Mouse (Mus musculus) embryonic facial prominence, embryonic 14.5 days (tissue): ENCODE measurements around the gene Klk9. TPM values are rescaled to one million over a fixed set of nuclear protein-coding genes. Genes with fewer than 3 reads are reported as not detected.

Experiments used
- ATAC-seq: fragments of 200-750 bp; cut with Nextera tagmentation; 2 replicates; pipeline ENCODE4 v1.8.0; 2017; ENCODE audit warnings: low read depth, moderate number of reproducible peaks, moderate TSS enrichment
- DNase-seq: peaks from one replicate; pipeline ENCODE4 v3.0.0-alpha.2; 2015; ENCODE audit warnings: low spot score
- H3K27ac ChIP-seq: fragments of 300-500 bp; sonication (generic); replicated peaks from 2 replicates; pipeline ENCODE4 v1.5.1; 2014; ENCODE audit warnings: low read depth, mild to moderate bottlenecking, low read length, moderate library complexity
- H3K27me3 ChIP-seq: fragments of 300-500 bp; sonication (generic); replicated peaks from 2 replicates; pipeline ENCODE4 v1.6.1; 2014; ENCODE audit warnings: low read length; ENCODE audit not compliant: control insufficient read depth, insufficient read depth
- H3K36me3 ChIP-seq: fragments of 300-500 bp; sonication (generic); 2 replicates; pipeline ENCODE4 v1.6.1; 2014; ENCODE audit warnings: low read length, mixed read lengths; ENCODE audit not compliant: control insufficient read depth, insufficient read depth
- H3K4me1 ChIP-seq: fragments of 300-500 bp; sonication (generic); 2 replicates; pipeline ENCODE4 v1.6.1; 2014; ENCODE audit warnings: antibody characterized with exemption, low read length; ENCODE audit not compliant: control insufficient read depth, insufficient read depth
- H3K4me2 ChIP-seq: fragments of 300-500 bp; sonication (generic); 2 replicates; pipeline ENCODE4 v1.6.1; 2014; ENCODE audit warnings: low read depth, mild to moderate bottlenecking, low read length, moderate library complexity, mixed read lengths
- H3K4me3 ChIP-seq: fragments of 300-500 bp; sonication (generic); 2 replicates; pipeline ENCODE4 v1.5.1; 2014; ENCODE audit warnings: low read depth, mild to moderate bottlenecking, low read length
- H3K9ac ChIP-seq: fragments of 300-500 bp; sonication (generic); 2 replicates; pipeline ENCODE4 v1.6.1; 2014; ENCODE audit warnings: low read depth, mild to moderate bottlenecking, low read length, moderate library complexity, mixed read lengths
- H3K9me3 ChIP-seq: fragments of 300-500 bp; sonication (generic); 2 replicates; pipeline ENCODE4 v1.6.1; 2016; ENCODE audit warnings: low read length; ENCODE audit not compliant: control insufficient read depth
- WGBS: fragments of 180-500 bp; shearing (Covaris S2); extraction: QIAGEN DNeasy Blood & Tissue Kit; methylation state at CpG from one replicate; pipeline ENCODE4 v1.1.7; 2014; 5-methylcytosine and 5-hydroxymethylcytosine counted together
- polyA plus RNA-seq: library from polyadenylated mRNA; unstranded; fragments of >200 nt; fragmentation: Nextera tagmentation; extraction: Ambion mirVana; gene quantifications from 2 replicates; pipeline ENCODE4 v1.2.1, GENCODE M21; 2014

Gene Klk9
- polyA plus RNA-seq, 1 experiment from 2014 or later = 0.49 TPM

DNA sequence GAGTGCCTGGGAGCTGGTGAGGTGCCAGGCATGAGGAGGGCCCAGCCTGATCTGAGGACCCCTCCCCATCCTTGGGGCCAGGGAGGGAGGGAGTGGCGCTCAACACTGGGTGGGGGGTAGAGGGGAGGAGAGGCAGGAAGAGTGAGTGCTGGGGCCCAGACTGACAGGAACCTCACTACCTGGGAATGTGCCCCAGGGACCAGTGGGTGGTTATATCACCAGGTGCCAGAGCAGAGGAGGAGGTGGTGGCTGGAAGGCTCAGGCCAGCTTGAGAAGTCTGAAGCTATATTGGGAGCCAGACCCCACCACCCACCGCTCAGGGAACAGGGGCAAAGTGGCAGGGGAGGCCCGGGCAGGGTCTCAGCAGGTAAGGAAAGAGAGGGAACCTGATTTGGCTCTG, 50.0 kb downstream of the Klk9 start, which contains the start of gene Klk5:
Gene Klk5, plus strand, starts transcription at position 271 of the 400 bp plus-strand sequence.
- H3K27me3 ChIP-seq = no peaks in the 10 kb centered on the region
- H3K9ac ChIP-seq = no peak within 1 kb of the TSS
- no peaks in the 10 kb centered on the region for H3K4me1 ChIP-seq
- no peak within 1 kb of the TSS for H3K4me3 ChIP-seq
- no peak for DNase-seq
- no peak within 1 kb of the TSS for H3K4me2 ChIP-seq
- 44% methylated on average over 3 of the region's 3 CpGs for WGBS
- no peak within 1 kb of the TSS for H3K27ac ChIP-seq
- no peak for ATAC-seq
- no peaks in the 10 kb centered on the region for H3K36me3 ChIP-seq
- H3K9me3 ChIP-seq = no peaks in the 10 kb centered on the region; the same call in 1 of the 2 replicates

DNA sequence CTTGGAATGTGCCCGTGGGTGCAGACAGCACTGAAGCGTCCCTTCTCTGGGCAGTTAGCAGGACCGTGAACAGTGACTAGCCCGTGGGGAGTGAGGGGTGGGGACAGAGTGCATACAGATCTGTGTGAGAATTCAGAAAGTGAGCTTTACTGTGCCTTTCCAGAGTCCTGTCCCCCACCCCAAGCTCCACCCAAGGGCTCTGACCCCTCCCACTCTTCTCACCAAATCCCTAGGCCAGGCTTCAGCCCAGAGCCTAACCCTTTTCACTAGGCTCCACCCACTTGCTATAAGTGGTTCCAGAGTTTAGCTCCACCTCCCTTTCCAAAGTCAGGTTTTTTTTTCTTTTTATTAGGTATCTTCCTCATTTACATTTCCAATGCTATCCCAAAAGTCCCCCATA, 52.1 kb downstream of the Klk9 start:
- Histone ChIP-seq H3K4me1 (no peaks in the 10 kb centered on the region), H3K9ac (no peak overlapping the region), H3K4me3 (no peak overlapping the region), H3K27me3 (no peaks in the 10 kb centered on the region), H3K36me3 (no peaks in the 10 kb centered on the region), H3K27ac (no peak overlapping the region), H3K9me3 (no peaks in the 10 kb centered on the region; the same call in 1 of the 2 replicates), H3K4me2 (no peak overlapping the region)
- no peak for ATAC-seq
- WGBS = 88% methylated on average over 4 of the region's 4 CpGs
- DNase-seq = no peak

Other genes starting within 250 kb of the Klk9 start
- 2.5 and 2.8 TPM in 2 replicates for gene Cd33, start 247.5 kb upstream of the Klk9 start, polyA plus RNA-seq
- 2.7 and 3.3 TPM in 2 replicates for gene Zfp658, start 229.6 kb upstream of the Klk9 start, polyA plus RNA-seq
- gene Zfp719, start 212.3 kb upstream of the Klk9 start, polyA plus RNA-seq = 13.0 and 14.4 TPM in 2 replicates
- 0.39 and 0.47 TPM in 2 replicates for gene Zfp819, start 184.7 kb upstream of the Klk9 start, polyA plus RNA-seq
- not detected in 2 replicates for gene Ceacam18, start 157.2 kb upstream of the Klk9 start, polyA plus RNA-seq
- gene Siglece, start 131.7 kb upstream of the Klk9 start, polyA plus RNA-seq = 0.68 and 0.88 TPM in 2 replicates
- gene Ctu1, start 119.9 kb upstream of the Klk9 start, polyA plus RNA-seq = 10.5 and 12.2 TPM in 2 replicates
- gene Klk14, start 101.5 kb upstream of the Klk9 start, polyA plus RNA-seq = 0.22 TPM in 1 of 2 replicates, not detected in the other
- gene Klk13, start 79.3 kb upstream of the Klk9 start, polyA plus RNA-seq = 1.8 and 3.0 TPM in 2 replicates
- 0.37 and 0.65 TPM in 2 replicates for gene Klk12, start 23.0 kb upstream of the Klk9 start, polyA plus RNA-seq
- gene Klk11, start 17.3 kb upstream of the Klk9 start, polyA plus RNA-seq = 3.2 and 5.3 TPM in 2 replicates
- 8.8 and 17.2 TPM in 2 replicates for gene Klk10, start 10.9 kb upstream of the Klk9 start, polyA plus RNA-seq
- gene Klk8, start 5.7 kb downstream of the Klk9 start, polyA plus RNA-seq = 25.7 and 27.4 TPM in 2 replicates
- gene Klk7, start 19.4 kb downstream of the Klk9 start, polyA plus RNA-seq = 1.1 and 1.6 TPM in 2 replicates
- gene Klk6, start 32.6 kb downstream of the Klk9 start, polyA plus RNA-seq = 0.18 and 0.42 TPM in 2 replicates
- gene Klk5, start 50.1 kb downstream of the Klk9 start, polyA plus RNA-seq = 1.3 and 1.6 TPM in 2 replicates
- gene Klk4, start 89.3 kb downstream of the Klk9 start, polyA plus RNA-seq = 0.14 TPM in 1 of 2 replicates, not detected in the other
- gene Klk15, start 141.8 kb downstream of the Klk9 start, polyA plus RNA-seq = not detected in 2 replicates
- not detected in 2 replicates for gene Klk1b8, start 158.8 kb downstream of the Klk9 start, polyA plus RNA-seq
- not detected in 2 replicates for gene Klk1b1, start 174.9 kb downstream of the Klk9 start, polyA plus RNA-seq
- gene Klk1b9, start 184.2 kb downstream of the Klk9 start, polyA plus RNA-seq = not detected in 2 replicates
- not detected in 2 replicates for gene Klk1b11, start 204.0 kb downstream of the Klk9 start, polyA plus RNA-seq
- gene Klk1b26, start 220.3 kb downstream of the Klk9 start, polyA plus RNA-seq = 1.2 and 2.2 TPM in 2 replicates